Mouse (Mus musculus) spleen, postnatal 10 days (tissue): Measurements from ENCODE around the gene Prkn.

Experiments
- DNase-seq, 2 experiments: peaks; one replicate each; pipeline ENCODE4 v3.0.0; 2021 to 2022; ENCODE audit warnings: low spot score in 2 of 2

The Prkn gene

GRCm38 (mm10) chr17:11644873-11645464 is 804.8 kb downstream of the Prkn start:
- no peak for DNase-seq

- DNase-seq: no peak
Measured at GRCm38 (mm10) chr17:11656397-11656796, 816.2 kb downstream of the Prkn start.

GRCm38 (mm10) chr17:11656878-11657277 is 816.7 kb downstream of the Prkn start:
- DNase-seq: no peak

GRCm38 (mm10) chr17:11661898-11662297 is 821.7 kb downstream of the Prkn start:
- no peak for DNase-seq

GRCm38 (mm10) chr17:11663437-11663836 is 823.3 kb downstream of the Prkn start:
- no peak for DNase-seq

GRCm38 (mm10) chr17:11664610-11665345 is 824.6 kb downstream of the Prkn start:
- DNase-seq: no peak

GRCm38 (mm10) chr17:11679716-11680115 is 839.5 kb downstream of the Prkn start:
- DNase-seq: no peak

- DNase-seq: no peak
Measured at GRCm38 (mm10) chr17:11680456-11680855, 840.3 kb downstream of the Prkn start.

- DNase-seq: no peak
Measured at GRCm38 (mm10) chr17:11681825-11682372, 841.7 kb downstream of the Prkn start.

- no peak for DNase-seq
Measured at GRCm38 (mm10) chr17:11705005-11705404, 864.8 kb downstream of the Prkn start.

- no peak for DNase-seq
Measured at GRCm38 (mm10) chr17:11705761-11706160, 865.6 kb downstream of the Prkn start.

- DNase-seq: no peak
Measured at GRCm38 (mm10) chr17:11712066-11712465, 871.9 kb downstream of the Prkn start.

- DNase-seq: no peak
Measured at GRCm38 (mm10) chr17:11719801-11720200, 879.6 kb downstream of the Prkn start.

- no peak for DNase-seq
Measured at GRCm38 (mm10) chr17:11721906-11722305, 881.7 kb downstream of the Prkn start.

GRCm38 (mm10) chr17:11722478-11722877 is 882.3 kb downstream of the Prkn start:
- DNase-seq: no peak

GRCm38 (mm10) chr17:11724135-11724534 is 884.0 kb downstream of the Prkn start:
- DNase-seq: no peak

- DNase-seq: no peak
Measured at GRCm38 (mm10) chr17:11727101-11727500, 886.9 kb downstream of the Prkn start.

GRCm38 (mm10) chr17:11728294-11728693 is 888.1 kb downstream of the Prkn start:
- no peak for DNase-seq

- no peak for DNase-seq
Measured at GRCm38 (mm10) chr17:11730656-11731594, 890.7 kb downstream of the Prkn start.

- DNase-seq: no peak
Measured at GRCm38 (mm10) chr17:11735158-11735877, 895.1 kb downstream of the Prkn start.

GRCm38 (mm10) chr17:11736531-11736930 is 896.3 kb downstream of the Prkn start:
- DNase-seq: no peak
